8 mouse cellular contexts compared by ENCODE assay signal in genomic region chr13:69610751-69611397, GRCm38 (mm10). TPM values are rescaled to one million over a fixed set of nuclear protein-coding genes. Genes with fewer than 3 reads are reported as not detected.
DNase-seq lines count a peak whose midpoint lies in the region; ATAC-seq and TF ChIP-seq lines count a peak whose summit lies in the region.

No protein-coding gene starts in this region.

- H3K9ac ChIP-seq in CH12.LX (ENCODE audit: insufficient read depth, low read depth): peak overlapping the region; percentile 41; the same call in 1 of the 2 replicates
- peak overlapping the region; percentile 59 for H3K9ac ChIP-seq in heart, embryonic 11.5 days (ENCODE audit: low read depth, low read length)

- peaks cover 6 to 16% of the 10 kb centered on the region in 2 experiments for H3K4me1 ChIP-seq in CH12.LX (ENCODE audit: control insufficient read depth in 1 of 2, insufficient read depth in 2 of 2)
- peaks cover 8% of the 10 kb centered on the region for H3K4me1 ChIP-seq in heart, embryonic 11.5 days (ENCODE audit: control insufficient read depth, insufficient read depth, low read length)
- peaks cover 7% of the 10 kb centered on the region for H3K4me1 ChIP-seq in testis, adult 2 months (ENCODE audit: control insufficient read depth, insufficient read depth, low read length)

- H3K36me3 ChIP-seq in CH12.LX (replicated peaks in 1 of 2; ENCODE audit: control insufficient read depth in 1 of 2, insufficient read depth in 1 of 2, low read length in 1 of 2): peaks cover 20 to 28% of the 10 kb centered on the region in 2 experiments
- peaks cover 11% of the 10 kb centered on the region; the same call in 1 of the 2 replicates for H3K36me3 ChIP-seq in heart, embryonic 11.5 days (ENCODE audit: control insufficient read depth, insufficient read depth, low read length)
- peaks cover 4% of the 10 kb centered on the region for H3K36me3 ChIP-seq in testis, adult 2 months (ENCODE audit: control insufficient read depth, insufficient read depth, low read length)

- dilution Hi-C loops in CH12.LX (cut with MboI; ENCODE audit: extremely low pct_ligation_motif_present, extremely low pct_unique_long_range_greater_than_20kb, low sequenced_read_pairs): no loop called here

- no peak for TF ChIP-seq CTCF in CH12.LX (conservative IDR thresholded peaks at IDR 0.05 in 1 of 2, IDR thresholded peaks at IDR 0.05 in 1 of 2; ENCODE audit: low read depth in 2 of 2, low read length in 2 of 2)
- TF ChIP-seq CTCF in testis, adult 2 months (IDR thresholded peaks at IDR 0.05; ENCODE audit: control insufficient read depth, insufficient read depth, insufficient replicate concordance, low read depth, low read length): no peak

- no peak for TF ChIP-seq RAD21 in CH12.LX (IDR thresholded peaks at IDR 0.05; ENCODE audit: low read depth, low read length)

- DNase-seq in embryo, embryonic 10 days (ENCODE audit: low spot score): peak; percentile 57
- DNase-seq in embryo, embryonic 9.5 days (ENCODE audit: extremely low spot score): no peak
- DNase-seq in CH12.LX (ENCODE audit: extremely low read depth): no peak
- peak; percentile 42 for DNase-seq in embryo, embryonic 10.5 days (ENCODE audit: low spot score)
- peak; percentile 62 for DNase-seq in kidney, postnatal 14 days

- TF ChIP-seq POLR2A in CH12.LX (IDR thresholded peaks at IDR 0.05; ENCODE audit: low read depth, low read length): no peak
- TF ChIP-seq POLR2A in testis, adult 2 months (IDR thresholded peaks at IDR 0.05; ENCODE audit: control insufficient read depth, low read depth, low read length): no peak

- H3K9me3 ChIP-seq in CH12.LX (replicated peaks; ENCODE audit: low read length): no peaks in the 10 kb centered on the region
- H3K9me3 ChIP-seq in heart, embryonic 11.5 days (replicated peaks; ENCODE audit: control insufficient read depth, low read length): no peaks in the 10 kb centered on the region

- in situ Hi-C loops in CH12.LX (cut with MboI; ENCODE audit: low pct_ligation_motif_present, low pct_unique_long_range_greater_than_20kb, low sequenced_read_pairs): loop anchor here (10.0 kb wide), 1 partner anchor 66 kb away; no protein-coding TSS in a partner anchor

- peak overlapping the region; percentile 79 for H3K4me2 ChIP-seq in CH12.LX (ENCODE audit: insufficient read depth, low read depth, poor library complexity, severe bottlenecking)
- H3K4me2 ChIP-seq in heart, embryonic 11.5 days: peak overlapping the region; percentile 98

- no peak for TF ChIP-seq EP300 in CH12.LX (IDR thresholded peaks at IDR 0.05; ENCODE audit: low read length)

- peak overlapping the region; percentile 71 to 100 (median 73) for H3K4me3 ChIP-seq in CH12.LX (replicated peaks in 1 of 3; ENCODE audit: low read depth in 2 of 3, low read length in 2 of 3, poor library complexity in 1 of 3)
- peak overlapping the region; percentile 98 for H3K4me3 ChIP-seq in heart, embryonic 11.5 days (ENCODE audit: low read depth, low read length)
- peak overlapping the region; percentile 91 for H3K4me3 ChIP-seq in testis, adult 2 months (ENCODE audit: control insufficient read depth, low read depth, low read length)

- H3K27me3 ChIP-seq in CH12.LX (replicated peaks): peaks cover 5% of the 10 kb centered on the region
- H3K27me3 ChIP-seq in heart, embryonic 11.5 days (ENCODE audit: control insufficient read depth, insufficient read depth, low read length): peaks cover 6% of the 10 kb centered on the region; the same call in 1 of the 2 replicates
- H3K27me3 ChIP-seq in testis, adult 2 months (ENCODE audit: control insufficient read depth, insufficient read depth, low read length): no peaks in the 10 kb centered on the region

- WGBS in heart, embryonic 11.5 days (ENCODE audit: insufficient replicate concordance): under 1% methylated on average over 40 of the region's 40 CpGs

- no peak overlapping the region for H3K27ac ChIP-seq in CH12.LX (ENCODE audit: insufficient read depth, low read depth)
- no peak overlapping the region for H3K27ac ChIP-seq in heart, embryonic 11.5 days (ENCODE audit: low read depth, low read length)
- no peak overlapping the region for H3K27ac ChIP-seq in testis, adult 2 months (ENCODE audit: control insufficient read depth, insufficient read depth, low read depth, low read length)

- peaks cover 27% of the 10 kb centered on the region for H3K79me2 ChIP-seq in CH12.LX (replicated peaks; ENCODE audit: control insufficient read depth, extremely low read depth, insufficient read depth, poor library complexity, severe bottlenecking)

- no peak; the same call in 1 of the 2 replicates for ATAC-seq in heart, embryonic 11.5 days (replicated peaks; ENCODE audit: insufficient number of reproducible peaks, low FRiP score, low TSS enrichment)
- ATAC-seq in megakaryocyte progenitor cell, adult 5-6 weeks (replicated peaks; ENCODE audit: poor library complexity): peak; percentile 15

TF ChIP-seq in CH12.LX, 34 proteins besides CTCF, POLR2A, EP300 and RAD21:
- TF ChIP-seq BHLHE40 (IDR thresholded peaks at IDR 0.05; ENCODE audit: low read depth, low read length): no peak
- no peak for TF ChIP-seq RCOR1 (conservative IDR thresholded peaks at IDR 0.05; ENCODE audit: low read depth, low read length)
- TF ChIP-seq ZMIZ1 (IDR thresholded peaks at IDR 0.05; ENCODE audit: low read depth, low read length): no peak
- TF ChIP-seq PAX5 (IDR thresholded peaks at IDR 0.05; ENCODE audit: low read length): no peak
- no peak for TF ChIP-seq SMC3 (IDR thresholded peaks at IDR 0.05; ENCODE audit: low read depth, low read length)
- no peak for TF ChIP-seq USF2 (conservative IDR thresholded peaks at IDR 0.05; ENCODE audit: low read depth, low read length)
- TF ChIP-seq UBTF (IDR thresholded peaks at IDR 0.05; ENCODE audit: low read depth, low read length): no peak
- no peak for TF ChIP-seq POLR2AphosphoS2 (IDR thresholded peaks at IDR 0.05; ENCODE audit: low read depth, low read length)

RNA-seq across cellular contexts. Expression of gene Srd5a1, which starts 0.4 kb away (rescaled TPM):
- 0.84 and 2.3 TPM in 2 replicates for total RNA-seq in CH12.LX (2012; rRNA removed)
- total RNA-seq in CH12.LX (2014; rRNA removed): 1.4 and 2.4 TPM in 2 replicates
- 1.2 and 1.4 TPM in 2 replicates for polyA plus RNA-seq in CH12.LX (2012; ENCODE audit: insufficient read length, low read depth)
- 6.3 and 8.3 TPM in 2 replicates for polyA plus RNA-seq in heart, embryonic 11.5 days (2014; fragmentation: Nextera tagmentation; extraction: Ambion mirVana)
- 4.5 and 7.7 TPM in 2 replicates for total RNA-seq in megakaryocyte progenitor cell, adult 5-6 weeks (2015)
- total RNA-seq in megakaryocyte progenitor cell, adult 5-6 weeks (2017): 2.4 and 4.5 TPM in 2 replicates
- 4.6 and 5.0 TPM in 2 replicates for polyA plus RNA-seq in testis, adult 2 months (2012; rRNA removed)

Comparison
In these comparisons a context has a peak if more than half of its experiments do, and no peak if none do; other contexts are left out.
1. DNase-seq: peak in embryo, embryonic 10 days (single experiment), embryo, embryonic 10.5 days (single experiment) and kidney, postnatal 14 days (single experiment); none in embryo, embryonic 9.5 days (single experiment) and CH12.LX (single experiment).
2. Peak in every context shown above with its lines, with median percentiles within 50 percentile points of each other: H3K4me3 ChIP-seq.